Mouse (Mus musculus) ES-Bruce4 (cell line): ENCODE measurements at regions not wholly inside any gene's neighbourhood (a gene's known extent, or its start where the extent isn't known, plus 50 kb on each side); places are given as distances from the start of the nearest gene placed in this dataset.

ENCODE experiments used
- CTCF ChIP-seq: IDR thresholded peaks from one replicate; pipeline ENCODE4 v1.8.1; 2011; ENCODE audit warnings: low read depth, low read length
- POLR2A ChIP-seq: IDR thresholded peaks from one replicate; pipeline ENCODE4 v1.8.1; 2011; ENCODE audit warnings: low read length; ENCODE audit not compliant: insufficient read depth

- TF ChIP-seq CTCF (no peak), POLR2A (no peak)
Measured at GRCm38 (mm10) chr10:21819686-21820085, 62.3 kb upstream of the Sgk1 start.
